Mouse (Mus musculus) lung, postnatal 0 days (tissue): ENCODE data around the gene Ptcra. TPM values are rescaled to one million over a fixed set of nuclear protein-coding genes. Genes with fewer than 3 reads are reported as not detected.
A peak's percentile ranks its signal among the peaks of the same experiment; 100 is the strongest.

Experiments
- ATAC-seq: fragments of 200-750 bp; cut with Nextera tagmentation; 2 replicates; pipeline ENCODE4 v1.8.0; 2017; ENCODE audit warnings: moderate library complexity
- DNase-seq: peaks from one replicate; pipeline ENCODE4 v3.0.0-alpha.2; 2016; ENCODE audit warnings: low spot score
- H3K27ac ChIP-seq: fragments of 300-500 bp; sonication (generic); 2 replicates; pipeline ENCODE4 v1.5.1; 2014; ENCODE audit warnings: antibody characterized with exemption, mild to moderate bottlenecking, low read length, mixed read lengths
- H3K27me3 ChIP-seq: fragments of 300-500 bp; sonication (generic); replicated peaks from 2 replicates; pipeline ENCODE4 v1.6.1; 2014; ENCODE audit warnings: low read length, mixed read lengths; ENCODE audit not compliant: insufficient read depth
- H3K36me3 ChIP-seq: fragments of 300-500 bp; sonication (generic); 2 replicates; pipeline ENCODE4 v1.6.1; 2014; ENCODE audit warnings: low read length, mixed read lengths; ENCODE audit not compliant: insufficient read depth
- H3K4me1 ChIP-seq: fragments of 300-500 bp; sonication (generic); 2 replicates; pipeline ENCODE4 v1.6.1; 2014; ENCODE audit warnings: antibody characterized with exemption, low read depth, low read length, mixed read lengths; ENCODE audit not compliant: insufficient read depth
- H3K4me2 ChIP-seq: fragments of 300-500 bp; sonication (generic); replicated peaks from 2 replicates; pipeline ENCODE4 v1.6.1; 2014; ENCODE audit warnings: low read depth, mild to moderate bottlenecking, low read length, moderate library complexity, mixed read lengths
- H3K4me3 ChIP-seq: fragments of 300-500 bp; sonication (generic); 2 replicates; pipeline ENCODE4 v1.5.1; 2014; ENCODE audit warnings: low read depth, low read length
- H3K9ac ChIP-seq: fragments of 300-500 bp; sonication (generic); replicated peaks from 2 replicates; pipeline ENCODE4 v1.6.1; 2014; ENCODE audit warnings: low read depth, mild to moderate bottlenecking
- H3K9me3 ChIP-seq: fragments of 300-500 bp; sonication (generic); 2 replicates; pipeline ENCODE4 v1.6.1; 2016; ENCODE audit warnings: low read length, mixed read lengths
- CTCF ChIP-seq: IDR thresholded peaks from 2 replicates; pipeline ENCODE4 v1.5.1; 2016; ENCODE audit warnings: antibody characterized with exemption, mild to moderate bottlenecking
- EP300 ChIP-seq: IDR thresholded peaks from 2 replicates; pipeline ENCODE4 v1.6.1; 2016; ENCODE audit warnings: antibody characterized with exemption, mild to moderate bottlenecking, control low read depth
- WGBS: fragments of 180-500 bp; shearing (Covaris S2); extraction: QIAGEN DNeasy Blood & Tissue Kit; methylation state at CpG from one replicate; pipeline ENCODE4 v1.1.7; 2014; 5-methylcytosine and 5-hydroxymethylcytosine counted together
- polyA plus RNA-seq: library from polyadenylated mRNA; unstranded; fragments of >200 nt; fragmentation: Nextera tagmentation; extraction: Ambion mirVana; gene quantifications from 2 replicates; pipeline ENCODE4 v1.2.1, GENCODE M21; 2015

Gene Ptcra
- polyA plus RNA-seq, 1 experiment from 2014 or later: not detected

DNA sequence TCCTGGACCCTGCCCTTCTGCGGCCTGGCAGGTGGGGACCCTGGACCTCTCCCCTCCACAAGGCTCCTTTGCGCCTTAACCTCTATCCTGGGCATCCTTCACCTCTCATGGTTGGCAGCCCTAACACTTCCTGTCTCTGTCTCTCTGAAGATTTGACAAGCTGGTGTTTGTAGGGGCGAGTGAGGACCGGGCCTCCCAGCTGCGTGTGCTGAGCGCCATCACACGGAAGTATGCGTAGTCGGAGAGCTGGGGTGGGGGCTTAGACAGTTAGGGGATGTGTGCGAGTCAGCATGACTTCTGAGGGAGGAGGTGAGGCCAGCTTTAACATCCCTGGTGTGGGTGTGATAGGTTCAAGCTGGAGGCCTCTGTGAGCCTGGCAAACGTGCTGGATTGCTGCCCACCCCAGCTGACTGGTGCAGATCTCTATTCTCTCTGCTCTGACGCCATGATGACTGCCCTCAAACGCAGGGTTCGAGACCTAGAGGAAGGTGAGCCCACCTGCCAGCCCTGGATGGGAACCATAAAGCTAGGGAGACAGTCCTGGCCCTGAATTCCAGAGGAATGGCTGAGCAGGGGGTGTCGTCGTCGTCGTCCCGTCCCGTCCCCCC lies 38.9 kb downstream of the Ptcra start:
- H3K9ac ChIP-seq: no peak overlapping the region
- DNase-seq (no peak), ATAC-seq (no peak)
- H3K9me3 ChIP-seq: no peaks in the 10 kb centered on the region
- WGBS: 75% methylated on average over 17 of the region's 20 CpGs
- 0 out of 2 replicates have a peak, but pooled peaks cover 3% of the 10 kb centered on the region for H3K4me1 ChIP-seq
- H3K36me3 ChIP-seq: peaks cover 10% of the 10 kb centered on the region
- no peak overlapping the region for H3K4me3 ChIP-seq
- no peak overlapping the region for H3K27ac ChIP-seq
- no peak for TF ChIP-seq EP300
- TF ChIP-seq CTCF: no peak
- no peaks in the 10 kb centered on the region for H3K27me3 ChIP-seq
- no peak overlapping the region for H3K4me2 ChIP-seq

DNA sequence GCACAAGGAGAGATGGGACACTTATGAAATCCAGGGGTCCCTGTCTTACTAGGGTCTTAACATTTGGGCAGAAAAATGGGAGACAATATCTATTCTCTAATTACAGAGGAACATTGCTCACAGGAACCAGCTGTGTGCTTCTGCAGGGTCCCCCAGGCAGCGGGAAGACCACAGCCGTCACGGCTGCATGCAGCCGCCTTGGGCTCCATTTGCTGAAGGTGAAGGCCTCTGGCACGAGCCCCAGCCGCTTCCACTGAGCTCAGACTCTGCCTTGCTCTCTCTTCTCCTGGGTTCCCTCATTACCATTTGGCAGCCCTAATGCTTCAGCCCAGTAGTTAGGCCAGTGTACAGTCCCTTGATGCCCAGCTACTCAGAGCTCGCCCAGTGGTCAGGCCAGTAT lies 42.4 kb downstream of the Ptcra start:
- H3K4me2 ChIP-seq: no peak overlapping the region
- H3K9ac ChIP-seq: no peak overlapping the region
- no peaks in the 10 kb centered on the region for H3K27me3 ChIP-seq
- H3K4me3 ChIP-seq: no peak overlapping the region
- no peak overlapping the region for H3K27ac ChIP-seq
- DNase-seq (no peak), ATAC-seq (no peak)
- no peaks in the 10 kb centered on the region for H3K4me1 ChIP-seq
- H3K9me3 ChIP-seq: no peaks in the 10 kb centered on the region
- peaks cover 10% of the 10 kb centered on the region for H3K36me3 ChIP-seq
- TF ChIP-seq EP300: no peak
- TF ChIP-seq CTCF: no peak
- 84% methylated on average over 7 of the region's 7 CpGs for WGBS

DNA sequence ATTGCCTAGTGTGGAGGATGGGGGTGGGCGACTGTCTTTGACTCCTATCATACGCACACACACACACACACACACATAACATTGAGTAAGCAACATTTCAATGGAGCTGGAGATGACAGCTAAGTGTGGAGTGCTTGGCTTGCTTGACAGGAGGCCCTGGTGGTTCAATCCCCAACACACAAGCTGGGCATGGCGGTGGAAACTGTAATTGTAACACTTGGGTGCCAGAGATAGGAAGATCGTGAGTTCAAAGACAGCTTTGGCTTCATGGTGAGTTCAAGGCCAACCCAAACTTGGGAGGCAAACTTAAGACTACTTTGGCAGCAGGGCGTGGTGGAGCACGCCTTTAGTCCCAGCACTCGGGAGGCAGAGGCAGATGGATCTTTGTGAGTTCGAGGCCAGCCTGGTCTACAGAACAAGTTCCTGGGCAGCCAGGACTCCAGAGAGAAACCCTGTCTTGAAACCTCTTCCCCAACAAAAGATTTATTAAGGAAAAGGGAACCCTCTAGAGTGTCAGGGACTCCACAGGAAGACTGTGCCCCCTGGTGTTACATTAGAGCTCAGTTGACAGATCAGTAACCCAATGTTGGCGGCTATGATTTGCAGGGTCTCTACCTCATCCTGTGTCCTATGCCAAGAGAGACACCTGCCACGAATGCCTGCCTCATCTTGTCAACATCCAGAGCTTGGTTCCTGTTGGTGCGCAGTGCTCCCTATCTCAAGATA lies 48.6 kb downstream of the Ptcra start:
- Histone ChIP-seq H3K27ac (no peak overlapping the region), H3K4me1 (peaks cover 12% of the 10 kb centered on the region; the same call in 1 of the 2 replicates), H3K9ac (no peak overlapping the region), H3K4me2 (no peak overlapping the region), H3K36me3 (0 out of 2 replicates have a peak, but pooled peaks cover 4% of the 10 kb centered on the region), H3K27me3 (no peaks in the 10 kb centered on the region), H3K9me3 (no peaks in the 10 kb centered on the region), H3K4me3 (no peak overlapping the region)
- ATAC-seq (no peak), DNase-seq (no peak)
- 90% methylated on average over 11 of the region's 11 CpGs for WGBS
- TF ChIP-seq CTCF (peak; percentile 23; the same call in 1 of the 2 replicates), EP300 (no peak)

DNA sequence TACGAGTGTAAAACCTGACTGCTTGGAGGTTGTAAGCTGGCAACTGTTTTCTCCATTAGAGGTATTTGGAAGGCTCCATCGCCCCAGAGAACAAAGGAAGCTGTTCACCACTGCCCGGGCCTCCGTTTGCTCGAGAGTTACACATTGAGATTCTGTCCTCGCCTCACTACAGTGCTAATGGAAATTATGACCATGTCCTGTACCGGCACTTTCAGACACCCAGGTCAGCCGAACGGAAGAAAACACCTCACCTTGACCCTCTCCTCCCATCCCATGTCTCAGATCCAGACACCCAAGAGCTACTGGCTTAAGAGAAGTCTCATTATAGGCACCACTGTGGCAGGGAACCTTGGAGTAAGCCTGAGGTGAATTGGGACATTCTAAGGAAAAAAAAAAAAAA lies 49.7 kb downstream of the Ptcra start:
- DNase-seq (no peak), ATAC-seq (no peak)
- TF ChIP-seq CTCF: no peak
- no peak for TF ChIP-seq EP300
- Histone ChIP-seq H3K4me2 (no peak overlapping the region), H3K9me3 (no peaks in the 10 kb centered on the region), H3K4me1 (peaks cover 12% of the 10 kb centered on the region; the same call in 1 of the 2 replicates), H3K36me3 (0 out of 2 replicates have a peak, but pooled peaks cover 4% of the 10 kb centered on the region), H3K9ac (no peak overlapping the region), H3K27me3 (no peaks in the 10 kb centered on the region), H3K4me3 (no peak overlapping the region), H3K27ac (no peak overlapping the region)
- WGBS: 86% methylated on average over 9 of the region's 9 CpGs

DNA sequence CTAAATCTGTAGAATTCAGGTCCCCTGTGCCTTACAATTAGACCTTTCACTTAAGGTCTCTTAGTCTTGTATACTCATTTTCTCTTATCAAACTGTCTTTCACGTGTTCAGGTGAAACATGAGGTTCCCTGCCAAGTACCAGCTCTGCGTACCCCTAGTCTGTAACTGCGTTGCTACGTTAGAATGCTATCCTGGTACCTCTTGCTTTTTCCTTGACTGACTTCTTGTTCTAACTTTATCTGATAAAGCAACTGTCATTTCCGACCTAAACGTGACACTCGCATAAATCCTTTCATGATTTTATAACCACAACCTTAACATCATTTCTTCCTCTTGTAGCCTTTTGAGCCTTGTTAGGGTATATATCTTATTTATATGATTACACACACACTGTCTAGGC lies 51.1 kb downstream of the Ptcra start:
- Histone ChIP-seq H3K4me3 (peak overlapping the region; percentile 100), H3K36me3 (0 out of 2 replicates have a peak, but pooled peaks cover 4% of the 10 kb centered on the region), H3K4me2 (peak overlapping the region; percentile 98), H3K9me3 (no peaks in the 10 kb centered on the region), H3K27me3 (no peaks in the 10 kb centered on the region), H3K4me1 (peaks cover 12% of the 10 kb centered on the region; the same call in 1 of the 2 replicates), H3K9ac (peak overlapping the region; percentile 86), H3K27ac (no peak overlapping the region)
- ATAC-seq (no peak), DNase-seq (no peak)
- TF ChIP-seq CTCF: no peak
- TF ChIP-seq EP300: no peak
- 40% methylated on average over 7 of the region's 7 CpGs for WGBS

DNA sequence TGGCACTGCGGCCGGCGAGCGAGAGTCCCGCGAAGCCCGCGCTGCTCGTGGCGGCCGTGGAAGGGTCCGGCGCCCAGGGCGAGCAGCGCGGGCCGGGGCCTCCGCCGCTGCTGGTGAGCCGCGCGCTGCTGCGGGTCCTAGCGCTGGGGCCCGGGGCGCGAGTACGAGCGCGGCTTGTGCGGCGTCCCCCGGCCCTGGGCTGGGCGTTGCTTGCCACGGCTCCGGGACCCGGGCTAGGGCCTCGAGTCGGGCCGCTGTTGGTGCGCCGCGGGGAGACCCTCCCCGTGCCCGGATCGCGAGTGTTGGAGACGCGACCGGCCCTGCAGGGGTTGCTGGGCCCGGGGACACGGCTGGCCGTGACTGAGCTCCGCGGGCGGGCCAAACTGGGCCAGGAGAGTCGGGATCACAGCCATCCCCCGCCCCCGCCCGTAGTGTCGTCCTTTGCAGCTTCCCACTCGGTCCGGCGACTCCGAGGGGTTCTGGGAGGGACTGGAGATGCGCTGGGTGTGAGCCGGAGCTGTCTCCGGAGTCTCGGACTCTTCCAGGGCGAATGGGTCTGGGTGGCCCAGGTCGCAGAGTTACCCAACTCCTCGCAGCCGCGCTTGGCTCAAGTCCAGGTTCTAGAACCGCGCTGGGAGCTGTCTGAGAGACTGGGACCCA lies 51.8 kb downstream of the Ptcra start:
- 1% methylated on average over 52 of the region's 76 CpGs for WGBS
- TF ChIP-seq EP300 (no peak), CTCF (no peak)
- peak; percentile 49 for ATAC-seq

More for the DNA sequence above, 51.8 kb downstream of the Ptcra start:
- Histone ChIP-seq H3K4me3 (peak overlapping the region; percentile 100), H3K9ac (peak overlapping the region; percentile 86), H3K4me2 (peak overlapping the region; percentile 98), H3K4me1 (peaks cover 12% of the 10 kb centered on the region; the same call in 1 of the 2 replicates), H3K9me3 (no peaks in the 10 kb centered on the region), H3K36me3 (0 out of 2 replicates have a peak, but pooled peaks cover 4% of the 10 kb centered on the region), H3K27me3 (no peaks in the 10 kb centered on the region), H3K27ac (peak overlapping the region; percentile 86)
- peak; percentile 55 for DNase-seq
